ENCODE assay signal across 27 mouse cellular contexts in the genomic region with DNA sequence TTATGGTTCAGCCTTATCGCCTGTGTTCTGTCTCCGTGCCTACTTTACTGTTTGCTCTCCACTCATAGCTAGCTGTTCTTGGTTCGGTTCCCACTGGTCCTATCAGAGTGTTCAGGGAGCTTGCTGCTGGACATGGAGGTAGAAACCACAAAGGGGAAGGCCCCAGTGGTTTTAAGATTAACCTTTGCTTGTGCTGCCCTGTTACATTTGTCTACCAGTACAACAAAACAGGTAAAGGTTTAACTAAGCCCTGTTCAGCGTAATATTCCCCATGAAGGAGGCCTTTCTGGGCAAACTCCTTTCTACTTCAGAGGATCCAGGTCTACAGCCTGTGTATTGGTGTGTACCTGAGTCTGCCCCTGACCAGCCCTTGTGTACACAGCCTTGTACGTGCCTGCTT.
DNase-seq lines count a peak whose midpoint lies in the region; ATAC-seq and TF ChIP-seq lines count a peak whose summit lies in the region.
"Had no signal": no experiment of that assay in that cellular context is flagged by ENCODE, and none has a peak within 500 bp of the region (broad histone marks: within the 10 kb centered on the region; RNA-seq: fewer than 3 reads in every experiment).

No protein-coding gene starts in this region.

- H3K4me2 ChIP-seq in kidney, embryonic 16.5 days (replicated peaks; ENCODE audit: low read depth, low read length): no peak overlapping the region
- H3K4me2 ChIP-seq in midbrain, embryonic 16.5 days (ENCODE audit: low read length): no peak overlapping the region
- H3K4me2 ChIP-seq: embryonic facial prominence, embryonic 12.5 days; forebrain, embryonic 12.5 days had no signal

- peak overlapping the region; percentile 53; the same call in 1 of the 2 replicates for H3K27ac ChIP-seq in kidney, adult 2 months (ENCODE audit: insufficient read depth, low read depth, low read length)
- H3K27ac ChIP-seq in kidney, embryonic 16.5 days (ENCODE audit: low read length): no peak overlapping the region
- no peak overlapping the region for H3K27ac ChIP-seq in midbrain, embryonic 16.5 days (ENCODE audit: low read length)
- H3K27ac ChIP-seq: embryonic facial prominence, embryonic 10.5 days; embryonic facial prominence, embryonic 12.5 days; forebrain, embryonic 10.5 days; forebrain, embryonic 12.5 days had no signal

- peaks cover 8% of the 10 kb centered on the region; the same call in 1 of the 2 replicates for H3K4me1 ChIP-seq in kidney, adult 2 months (ENCODE audit: control insufficient read depth, insufficient read depth, low read length)
- H3K4me1 ChIP-seq in kidney, embryonic 16.5 days (ENCODE audit: insufficient read depth, low read length): 0 out of 2 replicates have a peak, but pooled peaks cover 3% of the 10 kb centered on the region
- H3K4me1 ChIP-seq in midbrain, embryonic 16.5 days (ENCODE audit: control insufficient read depth, insufficient read depth, low read length): peaks cover 13% of the 10 kb centered on the region
- H3K4me1 ChIP-seq: forebrain, embryonic 10.5 days had no signal

- no peak for TF ChIP-seq POLR2A in kidney, adult 2 months (IDR thresholded peaks at IDR 0.05; ENCODE audit: low read depth, low read length)

- H3K9ac ChIP-seq in kidney, embryonic 16.5 days (replicated peaks; ENCODE audit: low read length): no peak overlapping the region
- H3K9ac ChIP-seq in midbrain, embryonic 16.5 days (ENCODE audit: low read depth, low read length): no peak overlapping the region
- H3K9ac ChIP-seq: embryonic facial prominence, embryonic 12.5 days; forebrain, embryonic 12.5 days had no signal

- TF ChIP-seq CTCF in kidney, adult 2 months (conservative IDR thresholded peaks at IDR 0.05; ENCODE audit: insufficient read depth, insufficient read length, low read depth, low read length): no peak

- WGBS in kidney, adult 2 months: 73% methylated on average over 5 of the region's 5 CpGs
- WGBS in kidney, embryonic 16.5 days: 88% methylated on average over 5 of the region's 5 CpGs
- 96% methylated on average over 5 of the region's 5 CpGs for WGBS in midbrain, embryonic 16.5 days

- ATAC-seq in kidney, embryonic 16.5 days (ENCODE audit: low FRiP score, low TSS enrichment): no peak
- ATAC-seq in midbrain, embryonic 16.5 days: no peak
- ATAC-seq: activated CD4-positive, CD25-positive, alpha-beta regulatory T cell, adult 4 months; CD4-positive, CD25-positive, alpha-beta regulatory T cell, adult 4 months; forebrain, embryonic 14.5 days; forebrain, embryonic 16.5 days; Patski had no signal

- DNase-seq in kidney, adult 2 months: peak; percentile 70
- DNase-seq in kidney, adult 9 months: peak; percentile 70
- no peak for DNase-seq in kidney, postnatal 14 days
- peak; percentile 13 for DNase-seq in 3T3-L1 (ENCODE audit: low read depth, low spot score)
- DNase-seq in induced T-regulatory cell, adult 2 months (ENCODE audit: low read depth): peak; percentile 49
- DNase-seq: adrenal gland, adult 8-10 months; adrenal gland, postnatal 14 days; adrenal gland, postnatal 36 days; B cell, adult 2 months; cerebellum, adult 11-12 months; cerebellum, adult 2 months; cerebellum, adult 9-10 months; cerebellum, postnatal 10 days; cerebellum, postnatal 25 days had no signal

- no peak overlapping the region for H3K4me3 ChIP-seq in kidney, adult 2 months (ENCODE audit: insufficient read depth, low read depth, low read length)
- no peak overlapping the region for H3K4me3 ChIP-seq in kidney, embryonic 16.5 days (ENCODE audit: low read length)
- no peak overlapping the region for H3K4me3 ChIP-seq in midbrain, embryonic 16.5 days (ENCODE audit: low read depth, low read length)
- H3K4me3 ChIP-seq: embryonic facial prominence, embryonic 10.5 days; embryonic facial prominence, embryonic 12.5 days; erythroblast, embryonic 14.5 days; forebrain, embryonic 10.5 days; forebrain, embryonic 12.5 days had no signal

- no peaks in the 10 kb centered on the region for H3K27me3 ChIP-seq in kidney, adult 2 months (replicated peaks; ENCODE audit: control insufficient read depth, insufficient read depth, low read length)
- H3K27me3 ChIP-seq in kidney, embryonic 16.5 days (ENCODE audit: insufficient read depth, low read length): no peaks in the 10 kb centered on the region
- no peaks in the 10 kb centered on the region for H3K27me3 ChIP-seq in midbrain, embryonic 16.5 days (ENCODE audit: control insufficient read depth, insufficient read depth, low read depth, low read length)
- H3K27me3 ChIP-seq: embryonic facial prominence, embryonic 12.5 days; forebrain, embryonic 12.5 days; Patski had no signal

- H3K9me3 ChIP-seq in kidney, embryonic 16.5 days (ENCODE audit: low read length): no peaks in the 10 kb centered on the region
- H3K9me3 ChIP-seq in midbrain, embryonic 16.5 days (replicated peaks; ENCODE audit: control insufficient read depth, low read length, poor library complexity, severe bottlenecking): no peaks in the 10 kb centered on the region
- H3K9me3 ChIP-seq: embryonic facial prominence, embryonic 10.5 days; embryonic facial prominence, embryonic 12.5 days; forebrain, embryonic 10.5 days; forebrain, embryonic 12.5 days; G1E had no signal

- no peaks in the 10 kb centered on the region for H3K36me3 ChIP-seq in kidney, adult 2 months (ENCODE audit: control insufficient read depth, insufficient read depth, low read length)
- H3K36me3 ChIP-seq in kidney, embryonic 16.5 days (ENCODE audit: insufficient read depth, low read length): no peaks in the 10 kb centered on the region
- H3K36me3 ChIP-seq in midbrain, embryonic 16.5 days (ENCODE audit: control insufficient read depth, insufficient read depth, low read length): no peaks in the 10 kb centered on the region
- H3K36me3 ChIP-seq: embryonic facial prominence, embryonic 10.5 days; embryonic facial prominence, embryonic 12.5 days; forebrain, embryonic 10.5 days; forebrain, embryonic 12.5 days; G1E had no signal
